Mouse (Mus musculus): ENCODE measurements around the gene Vti1a. TPM values are rescaled to one million over a fixed set of nuclear protein-coding genes. Genes with fewer than 3 reads are reported as not detected.

Vti1a gene
- polyA plus RNA-seq, 1 experiment from 2014 or later, result 15.4 TPM

GRCm38 (mm10) chr19:55569114-55569513, 253.0 kb downstream of the Vti1a start:
- no peak overlapping the region for H3K27ac ChIP-seq (replicated peaks in 1 of 2; ENCODE audit: control insufficient read depth in 1 of 2, insufficient read depth in 1 of 2, low read depth in 2 of 2, low read length in 2 of 2)

GRCm38 (mm10) chr19:55569894-55570293, 253.8 kb downstream of the Vti1a start:
- Histone ChIP-seq H3K27me3 (ENCODE audit: control insufficient read depth, insufficient read depth, low read length) (no peaks in the 10 kb centered on the region), H3K4me1 (ENCODE audit: control insufficient read depth in 2 of 2, insufficient read depth in 2 of 2, low read length in 2 of 2) (peaks cover 45 to 60% of the 10 kb centered on the region in 2 experiments), H3K9me3 (ENCODE audit: control insufficient read depth, low read length) (no peaks in the 10 kb centered on the region), H3K36me3 (ENCODE audit: control insufficient read depth, insufficient read depth, low read length) (no peaks in the 10 kb centered on the region), H3K9ac (ENCODE audit: low read length) (peak overlapping the region; percentile 6; the same call in 1 of the 2 replicates), H3K27ac (replicated peaks in 1 of 2; ENCODE audit: control insufficient read depth in 1 of 2, insufficient read depth in 1 of 2, low read depth in 2 of 2, low read length in 2 of 2) (peak overlapping the region in 1 of 2 experiments; percentile 62; a peak in 1 of 4 replicates), H3K4me2 (ENCODE audit: low read length) (no peak overlapping the region), H3K4me3 (ENCODE audit: control insufficient read depth in 1 of 2, insufficient read depth in 1 of 2, low read depth in 1 of 2, low read length in 2 of 2) (no peak overlapping the region)
- 78% methylated on average over 12 of the region's 12 CpGs for WGBS
- ATAC-seq (ENCODE audit: insufficient number of reproducible peaks, insufficient read depth, low FRiP score, low read depth), result no peak

More at GRCm38 (mm10) chr19:55569114-55569513, 253.0 kb downstream of the Vti1a start:
- no peak overlapping the region for H3K9ac ChIP-seq (ENCODE audit: low read length)
- H3K27me3 ChIP-seq (ENCODE audit: control insufficient read depth, insufficient read depth, low read length), result no peaks in the 10 kb centered on the region
- peak overlapping the region; percentile 27 for H3K4me2 ChIP-seq (ENCODE audit: low read length)
- H3K4me3 ChIP-seq (ENCODE audit: control insufficient read depth in 1 of 2, insufficient read depth in 1 of 2, low read depth in 1 of 2, low read length in 2 of 2), result no peak overlapping the region
- H3K9me3 ChIP-seq (ENCODE audit: control insufficient read depth, low read length), result no peaks in the 10 kb centered on the region
- peaks cover 48 to 60% of the 10 kb centered on the region in 2 experiments for H3K4me1 ChIP-seq (ENCODE audit: control insufficient read depth in 2 of 2, insufficient read depth in 2 of 2, low read length in 2 of 2)
- 13% methylated on average over 7 of the region's 7 CpGs for whole genome bisulfite sequencing
- no peaks in the 10 kb centered on the region for H3K36me3 ChIP-seq (ENCODE audit: control insufficient read depth, insufficient read depth, low read length)
- ATAC-seq (ENCODE audit: insufficient number of reproducible peaks, insufficient read depth, low FRiP score, low read depth), result no peak

GRCm38 (mm10) chr19:55570520-55571296, 254.6 kb downstream of the Vti1a start:
- no peak overlapping the region for H3K9ac ChIP-seq (ENCODE audit: low read length)
- H3K4me3 ChIP-seq (ENCODE audit: control insufficient read depth in 1 of 2, insufficient read depth in 1 of 2, low read depth in 1 of 2, low read length in 2 of 2), result no peak overlapping the region
- H3K4me1 ChIP-seq (ENCODE audit: control insufficient read depth in 2 of 2, insufficient read depth in 2 of 2, low read length in 2 of 2), result peaks cover 43 to 57% of the 10 kb centered on the region in 2 experiments
- H3K27me3 ChIP-seq (ENCODE audit: control insufficient read depth, insufficient read depth, low read length), result no peaks in the 10 kb centered on the region
- H3K36me3 ChIP-seq (ENCODE audit: control insufficient read depth, insufficient read depth, low read length), result no peaks in the 10 kb centered on the region
- peak overlapping the region; percentile 59 to 62 for H3K27ac ChIP-seq (replicated peaks in 1 of 2; ENCODE audit: control insufficient read depth in 1 of 2, insufficient read depth in 1 of 2, low read depth in 2 of 2, low read length in 2 of 2)
- WGBS, result 51% methylated on average over 9 of the region's 9 CpGs
- ATAC-seq (ENCODE audit: insufficient number of reproducible peaks, insufficient read depth, low FRiP score, low read depth), result no peak
- H3K9me3 ChIP-seq (ENCODE audit: control insufficient read depth, low read length), result no peaks in the 10 kb centered on the region
- peak overlapping the region; percentile 35 for H3K4me2 ChIP-seq (ENCODE audit: low read length)

- ATAC-seq (ENCODE audit: insufficient number of reproducible peaks, insufficient read depth, low FRiP score, low read depth), result no peak
Measured at GRCm38 (mm10) chr19:55571486-55571885, 255.4 kb downstream of the Vti1a start.

GRCm38 (mm10) chr19:55577306-55578042, 261.4 kb downstream of the Vti1a start:
- peaks cover 19 to 33% of the 10 kb centered on the region in 2 experiments for H3K4me1 ChIP-seq (ENCODE audit: control insufficient read depth in 2 of 2, insufficient read depth in 2 of 2, low read length in 2 of 2)
- no peaks in the 10 kb centered on the region for H3K36me3 ChIP-seq (ENCODE audit: control insufficient read depth, insufficient read depth, low read length)
- no peak overlapping the region for H3K27ac ChIP-seq (replicated peaks in 1 of 2; ENCODE audit: control insufficient read depth in 1 of 2, insufficient read depth in 1 of 2, low read depth in 2 of 2, low read length in 2 of 2)
- ATAC-seq (ENCODE audit: insufficient number of reproducible peaks, insufficient read depth, low FRiP score, low read depth), result no peak
- 80% methylated on average over 25 of the region's 25 CpGs for WGBS
- H3K9me3 ChIP-seq (ENCODE audit: control insufficient read depth, low read length), result no peaks in the 10 kb centered on the region
- no peaks in the 10 kb centered on the region for H3K27me3 ChIP-seq (ENCODE audit: control insufficient read depth, insufficient read depth, low read length)
- H3K9ac ChIP-seq (ENCODE audit: low read length), result no peak overlapping the region
- no peak overlapping the region for H3K4me2 ChIP-seq (ENCODE audit: low read length)
- H3K4me3 ChIP-seq (ENCODE audit: control insufficient read depth in 1 of 2, insufficient read depth in 1 of 2, low read depth in 1 of 2, low read length in 2 of 2), result no peak overlapping the region

More at GRCm38 (mm10) chr19:55571486-55571885, 255.4 kb downstream of the Vti1a start:
- H3K36me3 ChIP-seq (ENCODE audit: control insufficient read depth, insufficient read depth, low read length), result no peaks in the 10 kb centered on the region
- H3K9me3 ChIP-seq (ENCODE audit: control insufficient read depth, low read length), result no peaks in the 10 kb centered on the region
- 0 out of 4 replicates have a peak overlapping the region, but pooled peaks of 1 of the 2 experiments have one; percentile 2 for H3K27ac ChIP-seq (replicated peaks in 1 of 2; ENCODE audit: control insufficient read depth in 1 of 2, insufficient read depth in 1 of 2, low read depth in 2 of 2, low read length in 2 of 2)
- H3K27me3 ChIP-seq (ENCODE audit: control insufficient read depth, insufficient read depth, low read length), result no peaks in the 10 kb centered on the region
- no peak overlapping the region for H3K9ac ChIP-seq (ENCODE audit: low read length)
- H3K4me3 ChIP-seq (ENCODE audit: control insufficient read depth in 1 of 2, insufficient read depth in 1 of 2, low read depth in 1 of 2, low read length in 2 of 2), result no peak overlapping the region
- WGBS, result 86% methylated on average over 8 of the region's 8 CpGs
- peaks cover 40 to 50% of the 10 kb centered on the region in 2 experiments for H3K4me1 ChIP-seq (ENCODE audit: control insufficient read depth in 2 of 2, insufficient read depth in 2 of 2, low read length in 2 of 2)
- no peak overlapping the region for H3K4me2 ChIP-seq (ENCODE audit: low read length)

- Histone ChIP-seq H3K4me2 (ENCODE audit: low read length) (no peak overlapping the region), H3K9me3 (ENCODE audit: control insufficient read depth, low read length) (no peaks in the 10 kb centered on the region), H3K9ac (ENCODE audit: low read length) (no peak overlapping the region), H3K4me1 (ENCODE audit: control insufficient read depth in 2 of 2, insufficient read depth in 2 of 2, low read length in 2 of 2) (peaks cover 13 to 27% of the 10 kb centered on the region in 2 experiments), H3K27ac (replicated peaks in 1 of 2; ENCODE audit: control insufficient read depth in 1 of 2, insufficient read depth in 1 of 2, low read depth in 2 of 2, low read length in 2 of 2) (no peak overlapping the region), H3K36me3 (ENCODE audit: control insufficient read depth, insufficient read depth, low read length) (no peaks in the 10 kb centered on the region), H3K4me3 (ENCODE audit: control insufficient read depth in 1 of 2, insufficient read depth in 1 of 2, low read depth in 1 of 2, low read length in 2 of 2) (no peak overlapping the region), H3K27me3 (ENCODE audit: control insufficient read depth, insufficient read depth, low read length) (no peaks in the 10 kb centered on the region)
- 44% methylated on average over 17 of the region's 17 CpGs for WGBS
- ATAC-seq (ENCODE audit: insufficient number of reproducible peaks, insufficient read depth, low FRiP score, low read depth), result 0 out of 2 replicates have a peak, but pooled peaks have one; percentile 8
Measured at GRCm38 (mm10) chr19:55578094-55579085, 262.3 kb downstream of the Vti1a start.

- no peak overlapping the region for H3K4me3 ChIP-seq (ENCODE audit: control insufficient read depth in 1 of 2, insufficient read depth in 1 of 2, low read depth in 1 of 2, low read length in 2 of 2)
- no peaks in the 10 kb centered on the region for H3K9me3 ChIP-seq (ENCODE audit: control insufficient read depth, low read length)
- ATAC-seq (ENCODE audit: insufficient number of reproducible peaks, insufficient read depth, low FRiP score, low read depth), result no peak
- no peaks in the 10 kb centered on the region for H3K36me3 ChIP-seq (ENCODE audit: control insufficient read depth, insufficient read depth, low read length)
- H3K4me1 ChIP-seq (ENCODE audit: control insufficient read depth in 2 of 2, insufficient read depth in 2 of 2, low read length in 2 of 2), result peaks cover 13 to 27% of the 10 kb centered on the region in 2 experiments
- H3K27ac ChIP-seq (replicated peaks in 1 of 2; ENCODE audit: control insufficient read depth in 1 of 2, insufficient read depth in 1 of 2, low read depth in 2 of 2, low read length in 2 of 2), result no peak overlapping the region
- WGBS, result 86% methylated on average over 4 of the region's 4 CpGs
- no peak overlapping the region for H3K9ac ChIP-seq (ENCODE audit: low read length)
- no peaks in the 10 kb centered on the region for H3K27me3 ChIP-seq (ENCODE audit: control insufficient read depth, insufficient read depth, low read length)
- no peak overlapping the region for H3K4me2 ChIP-seq (ENCODE audit: low read length)
Measured at GRCm38 (mm10) chr19:55579310-55579709, 263.2 kb downstream of the Vti1a start.
